Mouse (Mus musculus) cerebellum, postnatal 14 days (tissue): ENCODE results near the gene Nop14.

ENCODE experiments used
- DNase-seq, 2 experiments: peaks; one replicate each; pipeline ENCODE4 v3.0.0; 2021; ENCODE audit warnings: mixed read lengths in 2 of 2

The Nop14 gene

DNA sequence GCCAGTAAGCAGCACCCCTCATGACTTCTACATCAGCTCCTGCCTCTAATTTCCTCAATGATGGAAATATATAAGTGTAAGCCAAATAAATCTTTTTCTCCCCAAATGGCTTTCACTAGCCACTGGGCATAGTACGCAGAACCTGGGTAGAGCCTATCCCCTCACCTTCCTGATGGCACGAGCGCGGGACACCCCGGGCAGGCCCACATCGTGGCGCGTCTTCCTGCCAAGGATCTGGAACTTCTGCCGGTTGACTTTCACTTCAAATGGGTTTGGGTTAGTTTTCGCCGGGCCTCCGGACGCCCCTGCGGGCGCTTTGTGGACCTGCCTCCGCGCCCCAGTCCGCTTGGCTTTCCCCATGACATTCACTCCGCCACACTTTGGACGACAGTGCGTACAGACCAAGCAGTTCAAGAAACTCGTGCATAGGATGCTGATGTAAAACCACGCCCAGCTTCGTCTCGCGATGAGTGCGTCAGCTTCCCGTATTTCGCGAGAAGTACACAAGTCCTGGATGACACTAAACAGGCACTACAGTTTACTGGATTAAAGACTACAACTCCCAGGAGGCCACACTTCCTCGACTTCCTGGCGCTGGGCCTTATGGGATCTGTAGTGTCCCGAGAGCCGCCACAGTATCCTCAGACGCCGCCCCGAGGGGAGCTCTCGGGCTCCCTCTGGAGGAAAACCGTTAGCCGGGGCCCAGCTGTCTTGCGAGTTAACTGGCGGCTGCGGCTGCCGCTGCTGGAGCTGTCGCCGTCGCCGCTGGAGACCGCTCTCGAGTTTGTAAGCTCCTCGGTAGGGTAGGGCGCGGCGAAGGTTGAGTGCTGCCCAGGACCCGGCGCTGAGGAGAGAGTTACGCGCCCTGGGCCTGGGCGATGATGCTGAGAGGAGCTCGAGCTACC is at the start of gene Nop14, which contains the start of gene Grk4:
Gene Nop14, minus strand, starts transcription at position 463 of the 905 bp plus-strand sequence.
Gene Grk4, plus strand, starts transcription at position 694 of the 905 bp plus-strand sequence.
- DNase-seq = peak; percentile 99 to 100

DNA sequence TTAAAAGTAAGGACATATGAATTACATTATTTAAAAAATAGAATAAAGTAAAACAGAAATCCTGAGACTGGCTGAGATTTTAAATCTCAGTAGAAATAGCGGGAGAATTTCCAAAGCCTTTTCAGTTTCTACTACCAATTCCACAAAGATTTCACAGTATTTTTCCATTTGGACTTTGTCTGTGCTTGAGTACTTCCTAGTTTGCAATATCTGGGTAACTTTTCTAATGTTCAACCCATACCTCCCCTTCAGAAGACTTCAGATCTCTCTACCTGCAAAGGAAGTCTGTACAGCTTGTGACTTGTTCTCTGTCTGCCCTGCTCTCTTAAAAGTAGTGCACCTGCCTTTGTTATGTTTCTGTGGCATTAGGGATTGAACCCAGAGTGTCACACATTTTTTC is 48.5 kb upstream of the Nop14 start:
- no peak for DNase-seq

DNA sequence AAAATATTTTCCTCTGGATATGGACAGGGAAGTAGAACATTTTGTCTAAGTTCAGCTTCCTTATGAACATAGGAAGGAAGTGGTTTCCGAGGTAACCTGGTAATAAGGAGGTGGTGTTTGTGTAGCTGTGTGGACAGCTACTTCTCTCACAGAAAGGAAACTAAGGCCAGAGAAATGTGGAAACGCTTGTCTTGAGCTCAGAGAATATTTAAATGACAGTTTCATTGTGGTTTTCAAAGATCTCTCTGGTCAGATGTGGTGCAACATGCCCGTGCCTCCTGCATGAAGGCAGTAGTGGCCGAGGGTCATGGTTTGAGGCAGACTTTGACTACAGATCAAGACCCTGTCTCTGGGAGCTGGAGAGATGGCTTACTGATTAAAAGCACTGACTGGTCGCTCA is 35.6 kb upstream of the Nop14 start:
- no peak for DNase-seq

DNA sequence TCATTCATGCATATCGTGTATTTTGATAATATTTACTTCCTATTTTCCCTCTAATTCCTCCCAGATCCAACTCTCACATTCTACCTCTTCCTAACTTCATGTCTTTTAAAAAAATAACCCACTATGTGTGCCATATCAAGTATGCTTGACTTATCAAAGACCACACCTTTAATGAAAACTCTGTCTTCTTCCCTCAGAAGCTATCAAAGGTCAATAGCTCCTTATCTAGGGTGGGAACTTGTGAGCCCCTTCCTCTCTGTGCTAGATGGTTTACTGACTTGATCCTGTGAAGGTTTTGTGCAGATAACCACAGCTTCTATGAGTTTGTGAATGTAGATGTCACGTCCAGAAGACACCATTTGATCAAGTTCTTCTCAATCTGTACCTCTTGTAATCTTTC is 32.8 kb upstream of the Nop14 start:
- DNase-seq = no peak

DNA sequence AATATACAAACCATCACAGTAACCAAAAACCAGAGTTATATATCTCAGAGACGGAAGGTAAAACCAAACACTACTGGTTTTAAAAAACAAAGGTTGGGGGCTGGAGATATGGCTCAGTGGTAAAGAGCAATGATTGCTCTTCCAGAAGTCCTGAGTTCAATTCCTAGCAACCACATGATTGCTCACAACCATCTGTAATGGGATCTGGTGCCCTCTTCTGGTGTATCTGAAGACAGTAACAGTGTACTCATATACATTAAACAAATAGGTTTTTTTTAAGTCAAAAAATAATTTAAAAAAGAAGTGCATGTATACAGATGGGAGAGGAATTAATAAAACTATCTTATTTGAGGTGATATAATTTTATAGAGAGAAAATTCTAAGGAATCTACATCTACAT is 29.9 kb upstream of the Nop14 start:
- DNase-seq = no peak

GRCm38 (mm10) chr5:34670280-34670679 is 10.3 kb upstream of the Nop14 start:
- DNase-seq = no peak

GRCm38 (mm10) chr5:34669493-34669892 is 9.5 kb upstream of the Nop14 start:
- no peak for DNase-seq

DNA sequence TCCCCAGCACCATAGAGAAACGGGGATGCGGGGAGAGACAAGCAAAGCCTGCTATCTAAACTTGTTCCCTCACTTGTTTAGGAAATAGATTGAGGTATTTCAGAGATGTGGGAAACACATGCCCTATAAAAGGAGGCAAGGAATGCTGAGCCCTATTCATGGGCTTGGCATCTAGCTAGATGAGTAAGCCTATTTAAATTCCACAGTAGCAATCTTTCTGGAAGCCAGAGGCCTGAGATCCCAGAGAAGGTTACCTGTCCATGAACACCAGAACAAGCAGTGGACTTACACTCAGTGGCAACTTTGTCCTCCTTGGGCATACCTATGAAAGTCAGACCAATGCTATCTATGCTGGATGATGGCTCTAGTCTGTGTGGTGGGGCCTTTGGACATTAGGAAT is 3.3 kb upstream of the Nop14 start:
- DNase-seq = no peak

DNA sequence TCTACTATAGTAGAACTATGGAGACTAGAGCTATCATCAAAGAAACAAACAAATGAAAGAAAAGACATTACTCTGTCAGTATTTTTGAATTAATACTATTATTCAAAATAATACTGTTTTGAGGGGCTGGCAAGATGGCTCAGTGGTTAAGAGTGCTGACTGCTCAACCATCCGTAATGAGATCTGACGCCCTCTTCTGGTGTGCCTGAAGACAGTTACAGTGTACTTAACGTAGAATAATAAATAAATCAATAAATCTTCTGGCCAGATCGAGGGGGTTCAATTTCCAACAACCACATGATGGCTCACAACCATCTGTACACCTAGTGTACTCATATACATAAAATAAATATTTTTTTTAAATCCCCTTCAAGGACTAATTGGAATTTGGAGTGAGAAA is 2.0 kb upstream of the Nop14 start:
- no peak for DNase-seq

- no peak for DNase-seq
These were observed 713 bp upstream of the Nop14 start for GRCm38 (mm10) chr5:34660591-34661130.

DNA sequence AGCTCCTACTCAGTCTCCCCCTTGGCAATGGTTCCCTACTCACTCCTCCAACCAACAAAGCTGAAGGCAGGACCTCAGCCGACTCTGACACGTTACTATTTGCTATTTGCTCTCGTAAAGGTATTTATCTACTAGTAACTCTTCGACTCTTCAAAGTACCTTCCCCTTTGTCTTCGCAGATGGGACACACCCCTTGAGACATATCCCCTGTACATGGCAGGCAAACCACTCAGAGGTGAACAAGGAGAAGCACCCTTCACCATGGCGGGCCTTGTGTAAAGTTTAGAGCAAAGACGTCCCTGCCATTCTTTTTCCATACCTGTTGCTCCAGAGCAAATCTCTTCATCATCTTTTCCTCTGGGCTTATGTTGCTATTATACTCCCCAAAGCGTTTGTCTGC is 2.4 kb downstream of the Nop14 start:
- DNase-seq = no peak

- DNase-seq = peak in 1 of 2 experiments; percentile 39
These were observed 5.1 kb downstream of the Nop14 start for GRCm38 (mm10) chr5:34654881-34655280.

DNA sequence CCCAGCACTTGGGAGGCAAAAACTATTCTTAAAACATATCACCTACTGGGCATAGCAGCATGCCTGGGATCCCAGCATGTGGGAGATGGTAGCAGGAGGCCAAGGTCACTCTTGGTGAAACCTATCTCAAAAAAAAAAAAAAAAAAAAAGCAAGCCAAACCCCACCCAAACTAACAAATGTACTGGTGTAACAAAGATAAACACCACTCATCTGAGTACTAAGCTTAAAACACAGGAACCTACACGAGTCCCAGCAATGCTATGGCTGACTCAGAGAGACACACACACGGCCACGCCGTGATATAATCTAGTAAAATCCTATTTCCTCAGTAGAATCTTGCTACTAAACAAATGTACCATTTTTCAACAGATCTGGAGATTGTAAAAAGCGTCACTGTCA is 7.0 kb downstream of the Nop14 start:
- no peak for DNase-seq

- peak; percentile 73 to 83 for DNase-seq
These were observed 12.4 kb downstream of the Nop14 start for GRCm38 (mm10) chr5:34647581-34647980.

DNA sequence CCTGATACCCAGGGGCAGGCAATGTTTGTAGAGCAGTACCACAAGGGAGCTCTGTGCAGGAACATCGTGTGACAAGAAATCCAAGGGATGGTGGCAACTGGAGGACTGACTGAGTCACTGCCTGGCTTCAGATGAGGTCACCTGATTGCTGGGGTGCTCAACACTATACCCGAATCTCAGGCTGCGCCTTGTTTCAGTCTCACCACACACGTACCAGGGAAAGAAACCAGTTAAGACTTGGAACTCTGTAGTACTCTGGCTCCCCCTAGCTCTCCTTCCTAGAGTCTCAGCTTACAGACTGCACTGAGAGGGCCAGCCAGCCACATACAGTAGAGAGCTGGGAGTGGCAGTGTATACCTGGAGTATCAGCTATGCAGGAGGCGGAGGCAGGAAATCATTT is 17.0 kb downstream of the Nop14 start:
- peak; percentile 69 for DNase-seq

DNA sequence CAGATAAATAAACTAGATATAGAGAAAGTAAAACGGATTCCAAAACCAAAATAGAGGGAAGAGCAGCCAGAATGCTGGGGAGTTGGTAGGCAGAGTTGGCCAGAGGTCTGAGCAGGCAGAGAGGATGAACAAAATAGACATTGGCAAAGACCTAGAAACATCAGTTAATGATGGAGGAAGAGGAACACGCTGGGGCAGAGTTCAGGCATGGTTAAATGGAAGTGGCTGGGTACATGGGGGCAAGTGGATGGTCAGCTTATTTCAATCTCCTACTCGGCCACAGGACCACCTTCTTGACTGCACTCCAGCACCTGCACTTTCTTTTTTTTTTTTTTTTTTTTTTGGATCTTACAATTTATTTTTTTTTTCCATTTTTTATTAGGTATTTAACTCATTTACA is 18.0 kb downstream of the Nop14 start:
- no peak for DNase-seq

DNA sequence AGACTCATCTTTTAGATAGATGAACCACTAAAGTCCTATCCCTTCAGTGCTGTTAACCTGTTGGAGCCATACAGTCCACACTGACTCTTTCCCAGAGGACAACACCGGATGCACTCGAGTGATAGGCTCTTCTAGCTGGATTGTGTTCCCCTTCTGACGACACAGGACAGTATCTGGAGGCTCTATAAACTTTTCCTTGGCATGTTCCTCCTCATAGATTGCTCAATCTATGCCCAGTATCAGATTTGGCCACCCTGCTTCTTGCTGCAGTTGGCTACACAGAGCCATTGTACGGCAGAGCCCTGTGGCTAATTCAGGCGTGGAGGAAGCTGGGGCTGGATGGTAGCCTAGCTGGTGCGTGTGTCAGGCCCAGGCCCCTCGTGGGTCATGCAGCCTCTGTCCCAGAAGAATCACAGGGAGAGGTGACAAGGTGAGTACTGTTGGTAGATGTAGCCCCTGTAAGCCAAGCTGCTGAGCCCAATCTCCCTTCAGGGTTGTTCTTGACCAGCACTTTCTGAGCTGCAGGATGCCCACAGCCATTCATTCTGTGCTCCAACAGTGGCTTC is 22.3 kb downstream of the Nop14 start:
- no peak for DNase-seq

DNA sequence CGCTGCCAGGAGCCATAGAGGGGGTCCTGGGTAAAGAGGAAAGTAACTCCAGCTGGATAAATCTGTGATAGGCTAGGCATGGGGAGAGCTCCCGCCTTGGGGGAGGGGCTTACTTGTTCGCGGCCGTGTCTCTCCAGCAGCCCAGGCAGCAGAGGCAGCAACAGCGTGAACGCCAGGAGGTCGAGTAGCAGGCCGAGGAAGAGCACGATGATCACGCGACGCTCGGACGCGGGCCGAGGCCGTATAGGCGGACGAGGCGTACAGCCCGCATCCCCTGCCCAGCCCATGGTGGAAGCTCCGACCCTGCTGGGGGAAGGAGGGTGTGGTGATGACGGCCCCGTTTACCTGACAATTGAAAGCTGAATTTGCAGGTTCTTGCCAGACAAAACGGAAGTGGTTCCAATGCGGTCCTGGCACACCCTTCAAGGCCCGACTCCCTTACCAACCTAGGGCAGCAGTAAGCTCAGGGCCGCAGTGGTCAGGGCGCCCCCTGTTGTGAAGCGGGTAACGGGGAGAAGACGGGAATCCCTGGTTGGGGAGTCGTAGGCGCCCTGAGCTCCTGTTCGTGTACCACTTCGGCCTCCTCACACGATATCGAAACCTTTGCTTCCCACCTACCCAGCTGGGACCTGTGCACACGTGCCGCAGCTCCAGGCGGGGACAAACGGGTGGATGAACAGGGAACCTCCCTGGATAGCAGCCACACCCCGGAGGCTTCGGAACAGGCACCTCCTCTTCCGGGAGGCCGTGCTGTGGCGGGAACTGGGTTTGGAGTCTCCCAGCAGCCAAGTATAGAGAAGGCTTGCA is 23.3 kb downstream of the Nop14 start, which contains the start of gene Mfsd10:
Gene Mfsd10, minus strand, starts transcription at position 732 of the 807 bp plus-strand sequence.
- peak; percentile 84 to 85 for DNase-seq

DNA sequence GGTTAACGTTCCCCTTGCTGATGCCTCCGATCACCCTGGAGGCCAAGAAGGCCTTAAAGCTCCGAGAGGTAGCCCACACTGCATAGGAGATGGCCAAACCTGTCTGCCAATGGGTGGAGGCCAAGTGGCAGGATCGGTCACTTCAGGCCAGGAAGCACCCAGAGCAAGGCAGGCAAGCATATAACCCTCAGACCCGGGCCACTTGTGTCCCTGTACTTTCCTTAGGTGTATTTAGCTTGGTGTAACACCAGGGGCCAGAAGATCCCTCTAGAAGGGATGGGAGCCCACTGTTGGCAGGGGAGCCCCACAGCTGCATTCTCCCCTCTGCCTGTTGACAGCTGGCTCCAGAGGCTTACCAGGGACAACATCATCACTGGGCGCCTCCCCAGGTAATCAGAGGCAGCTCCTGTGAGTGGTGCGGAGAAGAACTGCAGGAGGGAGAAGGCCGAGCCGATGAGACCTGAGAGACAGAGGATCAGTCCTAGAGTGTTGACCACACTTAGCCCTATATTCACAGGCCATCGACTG is 24.2 kb downstream of the Nop14 start:
- peak; percentile 27 to 43 for DNase-seq

GRCm38 (mm10) chr5:34634746-34635400 is 25.1 kb downstream of the Nop14 start:
- DNase-seq = peak; percentile 14 to 21

GRCm38 (mm10) chr5:34633641-34634040 is 26.3 kb downstream of the Nop14 start:
- peak; percentile 21 to 31 for DNase-seq

GRCm38 (mm10) chr5:34632996-34633395 is 27.0 kb downstream of the Nop14 start:
- no peak for DNase-seq
